Mouse (Mus musculus) bone marrow macrophage, adult 2 months (primary cell): ENCODE results near the gene Coro2a. TPM values are rescaled to one million over a fixed set of nuclear protein-coding genes. Genes with fewer than 3 reads are reported as not detected.
"Not testable (repeated sequence)": the region's sequence is repeated elsewhere in the genome, so short reads cannot be mapped to it uniquely, and the experiment has no call there.

Source experiments
- H3K27ac ChIP-seq: 2 replicates; pipeline ENCODE4 v1.5.1; 2012; ENCODE audit warnings: low read depth, low read length; ENCODE audit not compliant: insufficient read depth
- H3K4me1 ChIP-seq: 2 replicates; pipeline ENCODE4 v1.6.1; 2012; ENCODE audit warnings: low read length; ENCODE audit not compliant: control insufficient read depth, insufficient read depth
- H3K4me3 ChIP-seq: 2 replicates; pipeline ENCODE4 v1.5.1; 2012; ENCODE audit warnings: mild to moderate bottlenecking, low read length, moderate library complexity; ENCODE audit not compliant: insufficient read depth
- CTCF ChIP-seq: IDR thresholded peaks from 2 replicates; pipeline ENCODE4 v1.5.1; 2012; ENCODE audit warnings: low read depth, mild to moderate bottlenecking, low read length, moderate library complexity
- POLR2A ChIP-seq: IDR thresholded peaks from 2 replicates; pipeline ENCODE4 v1.6.1; 2012; ENCODE audit warnings: mild to moderate bottlenecking, low read depth, low read length, borderline replicate concordance
- polyA plus RNA-seq: library from polyadenylated mRNA; stranded (reverse); fragments of >200 nt; gene quantifications from 2 replicates; pipeline ENCODE4 v1.2.4, GENCODE M21; 2012; ENCODE audit not compliant: missing spikeins, insufficient read depth, insufficient read length

Gene Coro2a
- polyA plus RNA-seq, 1 experiment = 59.7 TPM

- Histone ChIP-seq H3K4me1 (peaks cover 9% of the 10 kb centered on the region), H3K4me3 (no peak overlapping the region), H3K27ac (no peak overlapping the region)
- no peak for TF ChIP-seq POLR2A
- TF ChIP-seq CTCF = no peak
Observed at GRCm38 (mm10) chr4:46611181-46611580, 9.2 kb upstream of the Coro2a start.

- Histone ChIP-seq H3K27ac (no peak overlapping the region), H3K4me1 (peaks cover 10% of the 10 kb centered on the region), H3K4me3 (no peak overlapping the region)
- no peak for TF ChIP-seq POLR2A
- no peak for TF ChIP-seq CTCF
Observed at GRCm38 (mm10) chr4:46607601-46608000, 5.6 kb upstream of the Coro2a start.

- Histone ChIP-seq H3K4me3 (no peak overlapping the region), H3K4me1 (peaks cover 12% of the 10 kb centered on the region), H3K27ac (no peak overlapping the region)
- TF ChIP-seq CTCF (no peak), POLR2A (no peak)
Observed at GRCm38 (mm10) chr4:46605451-46605850, 3.4 kb upstream of the Coro2a start.

- TF ChIP-seq CTCF = no peak
- TF ChIP-seq POLR2A = no peak
- no peak overlapping the region for H3K27ac ChIP-seq
- H3K4me1 ChIP-seq = peaks cover 7% of the 10 kb centered on the region
- H3K4me3 ChIP-seq = no peak overlapping the region
Observed at GRCm38 (mm10) chr4:46602704-46603103, 702 bp upstream of the Coro2a start.

GRCm38 (mm10) chr4:46601258-46601843, 651 bp downstream of the Coro2a start:
- Histone ChIP-seq H3K27ac (no peak overlapping the region), H3K4me1 (peaks cover 2% of the 10 kb centered on the region; the same call in 1 of the 2 replicates), H3K4me3 (peak overlapping the region; percentile 80)
- TF ChIP-seq CTCF (no peak), POLR2A (no peak)

GRCm38 (mm10) chr4:46600473-46601257, 1.3 kb downstream of the Coro2a start:
- no peak overlapping the region for H3K27ac ChIP-seq
- TF ChIP-seq CTCF = no peak
- TF ChIP-seq POLR2A = no peak
- peaks cover 2% of the 10 kb centered on the region; the same call in 1 of the 2 replicates for H3K4me1 ChIP-seq
- H3K4me3 ChIP-seq = peak overlapping the region; percentile 80

GRCm38 (mm10) chr4:46599609-46600008, 2.4 kb downstream of the Coro2a start:
- not testable (repeated sequence) for H3K4me3 ChIP-seq

GRCm38 (mm10) chr4:46598981-46599380, 3.0 kb downstream of the Coro2a start:
- Histone ChIP-seq H3K4me3 (no peak overlapping the region), H3K4me1 (peaks cover 2% of the 10 kb centered on the region; the same call in 1 of the 2 replicates), H3K27ac (no peak overlapping the region)
- TF ChIP-seq POLR2A (no peak), CTCF (no peak)

More at GRCm38 (mm10) chr4:46599609-46600008, 2.4 kb downstream of the Coro2a start:
- not testable (repeated sequence) for H3K27ac ChIP-seq, H3K4me1 ChIP-seq

- H3K27ac ChIP-seq = no peak overlapping the region
- TF ChIP-seq CTCF (no peak), POLR2A (no peak)
- H3K4me3 ChIP-seq = no peak overlapping the region
- H3K4me1 ChIP-seq = peaks cover 2% of the 10 kb centered on the region; the same call in 1 of the 2 replicates
Observed at GRCm38 (mm10) chr4:46598111-46598510, 3.9 kb downstream of the Coro2a start.

- TF ChIP-seq CTCF (no peak), POLR2A (no peak)
- Histone ChIP-seq H3K4me3 (no peak overlapping the region), H3K27ac (no peak overlapping the region), H3K4me1 (peaks cover 1% of the 10 kb centered on the region; the same call in 1 of the 2 replicates)
Observed at GRCm38 (mm10) chr4:46597286-46597961, 4.6 kb downstream of the Coro2a start.

- H3K4me1 ChIP-seq = peaks cover 8% of the 10 kb centered on the region
- TF ChIP-seq POLR2A (no peak), CTCF (no peak)
- H3K27ac ChIP-seq = no peak overlapping the region
- no peak overlapping the region for H3K4me3 ChIP-seq
Observed at GRCm38 (mm10) chr4:46596398-46596797, 5.6 kb downstream of the Coro2a start.
